Mouse (Mus musculus) right cerebral cortex, postnatal 4 days (tissue): Measurements from ENCODE around the gene Nos2.
"Not testable (repeated sequence)": the region's sequence is repeated elsewhere in the genome, so short reads cannot be mapped to it uniquely, and the experiment has no call there.

Experiments
- DNase-seq: peaks from one replicate; pipeline ENCODE4 v3.0.0-alpha.2; 2022

Nos2 gene

GRCm38 (mm10) chr11:78990875-78991543, 70.4 kb downstream of the Nos2 start:
- DNase-seq: not testable (repeated sequence)

- no peak for DNase-seq
These were observed 78.5 kb downstream of the Nos2 start for GRCm38 (mm10) chr11:78999118-78999517.

GRCm38 (mm10) chr11:79001871-79002270, 81.3 kb downstream of the Nos2 start:
- no peak for DNase-seq

GRCm38 (mm10) chr11:79002551-79002951, 82.0 kb downstream of the Nos2 start:
- DNase-seq: no peak

- DNase-seq: no peak
These were observed 82.6 kb downstream of the Nos2 start for GRCm38 (mm10) chr11:79003053-79003768.

GRCm38 (mm10) chr11:79003769-79004638, 83.4 kb downstream of the Nos2 start:
- no peak for DNase-seq

GRCm38 (mm10) chr11:79005578-79006394, 85.2 kb downstream of the Nos2 start:
- no peak for DNase-seq

GRCm38 (mm10) chr11:79006417-79006816, 85.8 kb downstream of the Nos2 start:
- no peak for DNase-seq

GRCm38 (mm10) chr11:79007356-79007755, 86.8 kb downstream of the Nos2 start:
- DNase-seq: not testable (repeated sequence)

GRCm38 (mm10) chr11:79008007-79008775, 87.6 kb downstream of the Nos2 start:
- no peak for DNase-seq

- DNase-seq: no peak
These were observed 88.3 kb downstream of the Nos2 start for GRCm38 (mm10) chr11:79008891-79009290.
